Mouse (Mus musculus) hindbrain, postnatal 0 days (tissue): ENCODE results near the gene Ak2. TPM values are rescaled to one million over a fixed set of nuclear protein-coding genes. Genes with fewer than 3 reads are reported as not detected.
A peak's percentile ranks its signal among the peaks of the same experiment; 100 is the strongest.

Experiments used
- ATAC-seq: fragments of 200-750 bp; cut with Nextera tagmentation; 2 replicates; pipeline ENCODE4 v1.8.0; 2017; ENCODE audit warnings: mild to moderate bottlenecking, moderate TSS enrichment, moderate library complexity
- DNase-seq: peaks from one replicate; pipeline ENCODE4 v3.0.0-alpha.2; 2015; ENCODE audit warnings: low spot score
- H3K27ac ChIP-seq: fragments of 300-500 bp; sonication (generic); 2 replicates; pipeline ENCODE4 v1.5.1; 2014; ENCODE audit warnings: mild to moderate bottlenecking
- H3K27me3 ChIP-seq: fragments of 300-500 bp; sonication (generic); 2 replicates; pipeline ENCODE4 v1.6.1; 2014; ENCODE audit warnings: low read length, mixed read lengths; ENCODE audit not compliant: insufficient read depth
- H3K36me3 ChIP-seq: fragments of 300-500 bp; sonication (generic); 2 replicates; pipeline ENCODE4 v1.6.1; 2014; ENCODE audit warnings: low read length, mixed read lengths; ENCODE audit not compliant: insufficient read depth
- H3K4me1 ChIP-seq: fragments of 300-500 bp; sonication (generic); 2 replicates; pipeline ENCODE4 v1.6.1; 2014; ENCODE audit warnings: antibody characterized with exemption, low read length, mixed read lengths; ENCODE audit not compliant: insufficient read depth
- H3K4me2 ChIP-seq: fragments of 300-500 bp; sonication (generic); 2 replicates; pipeline ENCODE4 v1.6.1; 2014; ENCODE audit warnings: low read depth, mild to moderate bottlenecking, low read length, moderate library complexity, mixed read lengths
- H3K4me3 ChIP-seq: fragments of 300-500 bp; sonication (generic); 2 replicates; pipeline ENCODE4 v1.5.1; 2014; ENCODE audit warnings: low read length
- H3K9ac ChIP-seq: fragments of 300-500 bp; sonication (generic); replicated peaks from 2 replicates; pipeline ENCODE4 v1.6.1; 2014; ENCODE audit warnings: mild to moderate bottlenecking, low read length, moderate library complexity, mixed read lengths
- H3K9me3 ChIP-seq: fragments of 300-500 bp; sonication (generic); 2 replicates; pipeline ENCODE4 v1.6.1; 2016; ENCODE audit warnings: low read length, mixed read lengths
- CTCF ChIP-seq: IDR thresholded peaks from 2 replicates; pipeline ENCODE4 v1.5.1; 2016; ENCODE audit warnings: antibody characterized with exemption, control low read depth, low read depth
- WGBS: fragments of 180-500 bp; shearing (Covaris S2); extraction: QIAGEN DNeasy Blood & Tissue Kit; methylation state at CpG from one replicate; pipeline ENCODE4 v1.1.7; 2014; 5-methylcytosine and 5-hydroxymethylcytosine counted together
- polyA plus RNA-seq: library from polyadenylated mRNA; unstranded; fragments of >200 nt; fragmentation: Nextera tagmentation; extraction: Ambion mirVana; gene quantifications from 2 replicates; pipeline ENCODE4 v1.2.1, GENCODE M21; 2015
- total RNA-seq: library from RNA; depleted of rRNA; stranded (reverse); fragments of >200 nt; gene quantifications from 2 replicates; pipeline ENCODE4 v1.2.3, GENCODE M21; 2014

Ak2 gene
- total and polyA plus RNA-seq, 2 experiments from 2014 or later, result 32.3 to 78.5 TPM

- H3K27me3 ChIP-seq, result no peaks in the 10 kb centered on the region
- H3K4me1 ChIP-seq, result no peaks in the 10 kb centered on the region
- H3K9me3 ChIP-seq, result no peaks in the 10 kb centered on the region
- H3K27ac ChIP-seq, result no peak overlapping the region
- 46% methylated on average over 13 of the region's 13 CpGs for WGBS
- ATAC-seq (no peak), DNase-seq (peak; percentile 25)
- H3K4me2 ChIP-seq, result no peak overlapping the region
- H3K4me3 ChIP-seq, result no peak overlapping the region
- TF ChIP-seq CTCF, result no peak
- no peaks in the 10 kb centered on the region for H3K36me3 ChIP-seq
- H3K9ac ChIP-seq, result no peak overlapping the region
These were observed 43.2 kb downstream of the Ak2 start for GRCm38 (mm10) chr4:129034706-129035660.

GRCm38 (mm10) chr4:129035851-129036445 lies 44.2 kb downstream of the Ak2 start:
- Histone ChIP-seq H3K4me1 (no peaks in the 10 kb centered on the region), H3K4me2 (no peak overlapping the region), H3K4me3 (no peak overlapping the region), H3K27me3 (no peaks in the 10 kb centered on the region), H3K9ac (no peak overlapping the region), H3K9me3 (no peaks in the 10 kb centered on the region), H3K27ac (no peak overlapping the region), H3K36me3 (no peaks in the 10 kb centered on the region)
- no peak for TF ChIP-seq CTCF
- 65% methylated on average over 7 of the region's 7 CpGs for WGBS
- DNase-seq, result no peak
- no peak for ATAC-seq

- Histone ChIP-seq H3K4me1 (no peaks in the 10 kb centered on the region), H3K27ac (peak overlapping the region; percentile 93), H3K36me3 (no peaks in the 10 kb centered on the region), H3K4me2 (peak overlapping the region; percentile 91), H3K4me3 (peak overlapping the region; percentile 47), H3K9ac (peak overlapping the region; percentile 60), H3K27me3 (no peaks in the 10 kb centered on the region), H3K9me3 (no peaks in the 10 kb centered on the region)
- 17% methylated on average over 15 of the region's 15 CpGs for WGBS
- ATAC-seq (no peak), DNase-seq (no peak)
- TF ChIP-seq CTCF, result no peak
These were observed 56.1 kb downstream of the Ak2 start for GRCm38 (mm10) chr4:129047721-129048421.

- TF ChIP-seq CTCF, result no peak
- H3K9me3 ChIP-seq, result no peaks in the 10 kb centered on the region
- no peaks in the 10 kb centered on the region for H3K36me3 ChIP-seq
- under 1% methylated on average over 52 of the region's 52 CpGs for WGBS
- peak overlapping the region; percentile 93 for H3K27ac ChIP-seq
- H3K27me3 ChIP-seq, result no peaks in the 10 kb centered on the region
- H3K9ac ChIP-seq, result peak overlapping the region; percentile 60
- DNase-seq, result peak; percentile 94
- peak overlapping the region; percentile 47 for H3K4me3 ChIP-seq
- peak overlapping the region; percentile 91 for H3K4me2 ChIP-seq
- ATAC-seq, result peak; percentile 95
- no peaks in the 10 kb centered on the region for H3K4me1 ChIP-seq
These were observed 56.9 kb downstream of the Ak2 start for GRCm38 (mm10) chr4:129048501-129049305.

GRCm38 (mm10) chr4:129049306-129050011 lies 57.7 kb downstream of the Ak2 start:
- DNase-seq (peak; percentile 79), ATAC-seq (no peak; the same call in 1 of the 2 replicates)
- no peaks in the 10 kb centered on the region for H3K4me1 ChIP-seq
- WGBS, result 2% methylated on average over 23 of the region's 23 CpGs
- peak overlapping the region; percentile 93 for H3K27ac ChIP-seq
- no peaks in the 10 kb centered on the region for H3K9me3 ChIP-seq
- peak overlapping the region; percentile 47 for H3K4me3 ChIP-seq
- no peaks in the 10 kb centered on the region for H3K36me3 ChIP-seq
- peak; percentile 30; the same call in 1 of the 2 replicates for TF ChIP-seq CTCF
- no peaks in the 10 kb centered on the region for H3K27me3 ChIP-seq
- H3K4me2 ChIP-seq, result peak overlapping the region; percentile 91
- peak overlapping the region; percentile 60 for H3K9ac ChIP-seq
